Mouse (Mus musculus) bone marrow macrophage, adult 2 months (primary cell): ENCODE results near the gene Ccdc33. TPM values are rescaled to one million over a fixed set of nuclear protein-coding genes. Genes with fewer than 3 reads are reported as not detected.

Experiments used
- H3K27ac ChIP-seq: 2 replicates; pipeline ENCODE4 v1.5.1; 2012; ENCODE audit warnings: low read depth, low read length; ENCODE audit not compliant: insufficient read depth
- H3K4me1 ChIP-seq: 2 replicates; pipeline ENCODE4 v1.6.1; 2012; ENCODE audit warnings: low read length; ENCODE audit not compliant: control insufficient read depth, insufficient read depth
- H3K4me3 ChIP-seq: 2 replicates; pipeline ENCODE4 v1.5.1; 2012; ENCODE audit warnings: mild to moderate bottlenecking, low read length, moderate library complexity; ENCODE audit not compliant: insufficient read depth
- CTCF ChIP-seq: IDR thresholded peaks from 2 replicates; pipeline ENCODE4 v1.5.1; 2012; ENCODE audit warnings: low read depth, mild to moderate bottlenecking, low read length, moderate library complexity
- POLR2A ChIP-seq: IDR thresholded peaks from 2 replicates; pipeline ENCODE4 v1.6.1; 2012; ENCODE audit warnings: mild to moderate bottlenecking, low read depth, low read length, borderline replicate concordance
- polyA plus RNA-seq: library from polyadenylated mRNA; stranded (reverse); fragments of >200 nt; gene quantifications from 2 replicates; pipeline ENCODE4 v1.2.4, GENCODE M21; 2012; ENCODE audit not compliant: missing spikeins, insufficient read depth, insufficient read length

Ccdc33 gene
- polyA plus RNA-seq, 1 experiment: not detected

- Histone ChIP-seq H3K4me3 (no peak overlapping the region), H3K4me1 (no peaks in the 10 kb centered on the region), H3K27ac (no peak overlapping the region)
- no peak for TF ChIP-seq POLR2A
- TF ChIP-seq CTCF: no peak
These were observed 7.2 kb downstream of the Ccdc33 start for GRCm38 (mm10) chr9:58111431-58111830.

GRCm38 (mm10) chr9:58110787-58111186, 7.8 kb downstream of the Ccdc33 start:
- Histone ChIP-seq H3K27ac (no peak overlapping the region), H3K4me1 (no peaks in the 10 kb centered on the region), H3K4me3 (no peak overlapping the region)
- no peak for TF ChIP-seq CTCF
- no peak for TF ChIP-seq POLR2A

GRCm38 (mm10) chr9:58107494-58107893, 11.1 kb downstream of the Ccdc33 start:
- Histone ChIP-seq H3K27ac (no peak overlapping the region), H3K4me1 (no peaks in the 10 kb centered on the region), H3K4me3 (no peak overlapping the region)
- TF ChIP-seq POLR2A: no peak
- TF ChIP-seq CTCF: no peak

GRCm38 (mm10) chr9:58105595-58106169, 12.9 kb downstream of the Ccdc33 start:
- Histone ChIP-seq H3K4me1 (no peaks in the 10 kb centered on the region), H3K4me3 (no peak overlapping the region), H3K27ac (no peak overlapping the region)
- TF ChIP-seq POLR2A (no peak), CTCF (no peak)

- H3K27ac ChIP-seq: no peak overlapping the region
- TF ChIP-seq POLR2A: no peak
- H3K4me1 ChIP-seq: no peaks in the 10 kb centered on the region
- H3K4me3 ChIP-seq: no peak overlapping the region
These were observed 15.0 kb downstream of the Ccdc33 start for GRCm38 (mm10) chr9:58103647-58104046.

GRCm38 (mm10) chr9:58102013-58102412, 16.6 kb downstream of the Ccdc33 start:
- Histone ChIP-seq H3K4me1 (no peaks in the 10 kb centered on the region), H3K4me3 (no peak overlapping the region), H3K27ac (no peak overlapping the region)
- TF ChIP-seq POLR2A: no peak
- no peak for TF ChIP-seq CTCF

- TF ChIP-seq CTCF: no peak
- no peak for TF ChIP-seq POLR2A
- no peak overlapping the region for H3K4me3 ChIP-seq
- no peaks in the 10 kb centered on the region for H3K4me1 ChIP-seq
- H3K27ac ChIP-seq: no peak overlapping the region
These were observed 18.6 kb downstream of the Ccdc33 start for GRCm38 (mm10) chr9:58099836-58100565.

GRCm38 (mm10) chr9:58096629-58097301, 21.9 kb downstream of the Ccdc33 start:
- Histone ChIP-seq H3K4me1 (no peaks in the 10 kb centered on the region), H3K4me3 (no peak overlapping the region), H3K27ac (no peak overlapping the region)
- no peak for TF ChIP-seq POLR2A
- TF ChIP-seq CTCF: no peak

- Histone ChIP-seq H3K4me1 (no peaks in the 10 kb centered on the region), H3K27ac (no peak overlapping the region), H3K4me3 (no peak overlapping the region)
- TF ChIP-seq POLR2A (no peak), CTCF (no peak)
These were observed 22.6 kb downstream of the Ccdc33 start for GRCm38 (mm10) chr9:58095977-58096376.

GRCm38 (mm10) chr9:58093776-58094175, 24.8 kb downstream of the Ccdc33 start:
- no peak overlapping the region for H3K4me3 ChIP-seq
- H3K4me1 ChIP-seq: no peaks in the 10 kb centered on the region
- no peak for TF ChIP-seq POLR2A
- no peak for TF ChIP-seq CTCF
- no peak overlapping the region for H3K27ac ChIP-seq
